Mouse (Mus musculus) MEL (cell line): ENCODE measurements around the gene Zdhhc7. TPM values are rescaled to one million over a fixed set of nuclear protein-coding genes. Genes with fewer than 3 reads are reported as not detected.

ENCODE experiments used
- DNase-seq: peaks from one replicate; pipeline ENCODE4 v3.0.0; 2011; ENCODE audit warnings: low read depth, low spot score
- H3K27ac ChIP-seq: 2 replicates; pipeline ENCODE4 v1.5.1; 2012; ENCODE audit warnings: low read depth, mild to moderate bottlenecking, control low read depth, low read length, moderate library complexity; ENCODE audit not compliant: control insufficient read depth
- H3K27me3 ChIP-seq, 2 experiments: fragments of 150-350 bp in 1 of 2; sonication (generic) in 1 of 2; 2 replicates each; pipeline ENCODE4 v1.6.1; 2012; ENCODE audit warnings: low read length in 2 of 2, mild to moderate bottlenecking in 2 of 2, improper control_type of control experiment in 1 of 2, moderate library complexity in 1 of 2; ENCODE audit not compliant: insufficient read depth in 2 of 2, control insufficient read depth in 1 of 2
- H3K36me3 ChIP-seq, 2 experiments: 2 replicates each; pipeline ENCODE4 v1.6.1; 2012 to 2014; ENCODE audit warnings: low read length in 2 of 2, improper control_type of control experiment in 1 of 2, inconsistent platforms in 1 of 2, mild to moderate bottlenecking in 1 of 2; ENCODE audit not compliant: insufficient read depth in 2 of 2, control insufficient read depth in 1 of 2
- H3K4me1 ChIP-seq, 2 experiments: fragments of 150-350 bp in 1 of 2; sonication (generic) in 1 of 2; 2 replicates each; pipeline ENCODE4 v1.6.1; 2012; ENCODE audit warnings: low read length in 2 of 2, improper control_type of control experiment in 1 of 2, mild to moderate bottlenecking in 1 of 2; ENCODE audit not compliant: insufficient read depth in 2 of 2, control insufficient read depth in 1 of 2
- H3K4me3 ChIP-seq, 2 experiments: fragments of 150-350 bp in 1 of 2; sonication (generic) in 1 of 2; 2 replicates each; pipeline ENCODE4 v1.5.1; 2012; ENCODE audit warnings: low read depth in 2 of 2, low read length in 2 of 2, mild to moderate bottlenecking in 2 of 2, moderate library complexity in 2 of 2, control low read depth in 1 of 2, improper control_type of control experiment in 1 of 2; ENCODE audit not compliant: control insufficient read depth in 1 of 2, insufficient read depth in 1 of 2
- H3K79me2 ChIP-seq: 2 replicates; pipeline ENCODE4 v1.6.1; 2012; ENCODE audit warnings: mild to moderate bottlenecking, low read length, moderate library complexity; ENCODE audit not compliant: control insufficient read depth, poor library complexity, insufficient read depth
- H3K9ac ChIP-seq: 2 replicates; pipeline ENCODE4 v1.6.1; 2012; ENCODE audit warnings: low read depth, mild to moderate bottlenecking, control low read depth, low read length, moderate library complexity; ENCODE audit not compliant: control insufficient read depth, poor library complexity, severe bottlenecking
- H3K9me3 ChIP-seq: fragments of 150-350 bp; sonication (generic); replicated peaks from 2 replicates; pipeline ENCODE4 v1.6.1; 2012; ENCODE audit warnings: mild to moderate bottlenecking, low read length, improper control_type of control experiment, moderate library complexity; ENCODE audit not compliant: insufficient read depth
- BHLHE40 ChIP-seq: IDR thresholded peaks from 2 replicates; pipeline ENCODE4 v1.6.1; 2012; ENCODE audit warnings: low read depth, mild to moderate bottlenecking, inconsistent platforms, low read length, improper control_type of control experiment, borderline replicate concordance
- CHD1 ChIP-seq: IDR thresholded peaks from 2 replicates; pipeline ENCODE4 v1.6.1; 2012; ENCODE audit warnings: low read depth, mild to moderate bottlenecking, inconsistent platforms, low read length, improper control_type of control experiment
- CTCF ChIP-seq, 3 experiments: IDR thresholded peaks in 2 of 3; conservative IDR thresholded peaks in 1 of 3; 2 replicates each; pipeline ENCODE4 v1.5.1; 2011 to 2012; ENCODE audit warnings: low read length in 3 of 3, low read depth in 2 of 3, mild to moderate bottlenecking in 2 of 3, improper control_type of control experiment in 1 of 3, inconsistent platforms in 1 of 3, mixed read lengths in 1 of 3, moderate library complexity in 1 of 3; ENCODE audit not compliant: control insufficient read depth in 1 of 3, insufficient read depth in 1 of 3, poor library complexity in 1 of 3, severe bottlenecking in 1 of 3
- EP300 ChIP-seq, 2 experiments: IDR thresholded peaks; 2 replicates each; pipeline ENCODE4 v1.6.1; 2011; ENCODE audit warnings: improper control_type of control experiment in 2 of 2, low read length in 2 of 2, low read depth in 1 of 2, mild to moderate bottlenecking in 1 of 2
- GABPA ChIP-seq: IDR thresholded peaks from 2 replicates; pipeline ENCODE4 v1.6.1; 2012; ENCODE audit warnings: low read depth, mild to moderate bottlenecking, inconsistent platforms, low read length, improper control_type of control experiment, moderate library complexity
- JUND ChIP-seq: IDR thresholded peaks from 2 replicates; pipeline ENCODE4 v1.6.1; 2011; ENCODE audit warnings: low read depth, mild to moderate bottlenecking, improper control_type of control experiment, low read length
- MAFK ChIP-seq: IDR thresholded peaks from 2 replicates; pipeline ENCODE4 v1.6.1; 2011; ENCODE audit warnings: low read depth, mild to moderate bottlenecking, low read length, improper control_type of control experiment, borderline replicate concordance
- MEF2A ChIP-seq: IDR thresholded peaks from 2 replicates; pipeline ENCODE4 v1.6.1; 2014; ENCODE audit warnings: low read depth, mild to moderate bottlenecking, inconsistent platforms, low read length, improper control_type of control experiment; ENCODE audit not compliant: poor library complexity, insufficient replicate concordance, severe bottlenecking; ENCODE audit errors: extremely low read depth
- MYB ChIP-seq: IDR thresholded peaks from 2 replicates; pipeline ENCODE4 v1.6.1; 2011; ENCODE audit warnings: mild to moderate bottlenecking, low read depth, low read length, improper control_type of control experiment
- MYC ChIP-seq: IDR thresholded peaks from 2 replicates; pipeline ENCODE4 v1.6.1; 2011; ENCODE audit warnings: low read depth, mild to moderate bottlenecking, low read length, improper control_type of control experiment, moderate library complexity
- NRF1 ChIP-seq: IDR thresholded peaks from 2 replicates; pipeline ENCODE4 v1.6.1; 2014; ENCODE audit warnings: low read depth, mild to moderate bottlenecking, inconsistent platforms, low read length, improper control_type of control experiment, moderate library complexity; ENCODE audit not compliant: poor library complexity, insufficient read depth, severe bottlenecking
- POLR2AphosphoS2 ChIP-seq: IDR thresholded peaks from 2 replicates; pipeline ENCODE4 v1.6.1; 2011; ENCODE audit warnings: low read length, improper control_type of control experiment
- RAD21 ChIP-seq: IDR thresholded peaks from 2 replicates; pipeline ENCODE4 v1.6.1; 2011; ENCODE audit warnings: mild to moderate bottlenecking, low read depth, low read length, improper control_type of control experiment
- RCOR1 ChIP-seq: IDR thresholded peaks from 2 replicates; pipeline ENCODE4 v1.6.1; 2012; ENCODE audit warnings: low read depth, mild to moderate bottlenecking, inconsistent platforms, low read length, improper control_type of control experiment
- SIN3A ChIP-seq: IDR thresholded peaks from 2 replicates; pipeline ENCODE4 v1.6.1; 2012; ENCODE audit warnings: low read length, improper control_type of control experiment, inconsistent platforms
- TAL1 ChIP-seq: IDR thresholded peaks from 2 replicates; pipeline ENCODE4 v1.6.1; 2012; ENCODE audit warnings: mild to moderate bottlenecking, inconsistent platforms, low read length, moderate library complexity, mixed read lengths
- TBP ChIP-seq: IDR thresholded peaks from 2 replicates; pipeline ENCODE4 v1.8.0; 2011; ENCODE audit warnings: low read depth, low read length, improper control_type of control experiment
- TCF12 ChIP-seq: IDR thresholded peaks from 2 replicates; pipeline ENCODE4 v1.6.1; 2014; ENCODE audit warnings: low read depth, mild to moderate bottlenecking, inconsistent platforms, low read length, improper control_type of control experiment, moderate library complexity
- ZC3H11A ChIP-seq: IDR thresholded peaks from 2 replicates; pipeline ENCODE4 v1.6.1; 2012; ENCODE audit warnings: low read depth, mild to moderate bottlenecking, inconsistent platforms, low read length, improper control_type of control experiment
- ZMIZ1 ChIP-seq: IDR thresholded peaks from 2 replicates; pipeline ENCODE4 v1.6.1; 2012; ENCODE audit warnings: low read depth, mild to moderate bottlenecking, inconsistent platforms, low read length, improper control_type of control experiment, moderate library complexity
- polyA plus RNA-seq, 2 experiments: library from polyadenylated mRNA; stranded (reverse) in 1 of 2; unstranded in 1 of 2; fragments of >175 nt in 1 of 2; fragments of >200 nt in 1 of 2; gene quantifications; 2 replicates each; pipeline versions ENCODE4 v1.2.1 to v1.2.4; 2012; ENCODE audit warnings: low replicate concordance in 2 of 2, low read depth in 1 of 2; ENCODE audit not compliant: insufficient read length in 2 of 2, insufficient read depth in 1 of 2, missing spikeins in 1 of 2
- total RNA-seq: library from RNA; depleted of rRNA; stranded (reverse); fragments of 300-350 nt; gene quantifications from 2 replicates; pipeline ENCODE4 v1.2.3, GENCODE M21; 2012

The Zdhhc7 gene
- total and polyA plus RNA-seq, 3 experiments: 51.0 to 126 (median 54.4) TPM

- no peak overlapping the region for H3K9ac ChIP-seq
- TF ChIP-seq RAD21: no peak
- TF ChIP-seq TCF12: no peak
- no peak for TF ChIP-seq EP300 (IDR thresholded peaks at IDR 0.05; ENCODE audit: low read depth in 1 of 2, low read length in 2 of 2)
- TF ChIP-seq NRF1: no peak
- TF ChIP-seq BHLHE40: no peak
- no peak for TF ChIP-seq MEF2A
- no peak for TF ChIP-seq POLR2AphosphoS2
- H3K27me3 ChIP-seq: no peaks in the 10 kb centered on the region
- peaks cover 9 to 18% of the 10 kb centered on the region in 2 experiments for H3K4me1 ChIP-seq
- no peak overlapping the region for H3K4me3 ChIP-seq
- no peak overlapping the region for H3K27ac ChIP-seq
- no peak for DNase-seq
- H3K36me3 ChIP-seq: peaks cover 0 to 11% of the 10 kb centered on the region in 2 experiments; a peak in 2 of 4 replicates
- H3K9me3 ChIP-seq: no peaks in the 10 kb centered on the region
- H3K79me2 ChIP-seq: no peaks in the 10 kb centered on the region; the same call in 1 of the 2 replicates
Measured at GRCm38 (mm10) chr8:120109149-120109548, 7.9 kb upstream of the Zdhhc7 start.

- H3K27ac ChIP-seq: no peak overlapping the region
Measured at GRCm38 (mm10) chr8:120104721-120105272, 3.5 kb upstream of the Zdhhc7 start.

GRCm38 (mm10) chr8:120103916-120104315, 2.6 kb upstream of the Zdhhc7 start:
- Histone ChIP-seq H3K9me3 (no peaks in the 10 kb centered on the region), H3K79me2 (peaks cover 28% of the 10 kb centered on the region), H3K27ac (no peak overlapping the region), H3K9ac (no peak overlapping the region), H3K27me3 (no peaks in the 10 kb centered on the region), H3K36me3 (peaks cover 0 to 12% of the 10 kb centered on the region in 2 experiments; a peak in 2 of 4 replicates), H3K4me1 (peaks cover 6 to 12% of the 10 kb centered on the region in 2 experiments; a peak in 2 of 4 replicates), H3K4me3 (no peak overlapping the region)
- no peak for TF ChIP-seq ZMIZ1
- no peak for TF ChIP-seq MAFK
- no peak for TF ChIP-seq RCOR1
- no peak for TF ChIP-seq BHLHE40
- no peak for TF ChIP-seq TAL1
- TF ChIP-seq MEF2A: no peak
- no peak for TF ChIP-seq GABPA
- no peak for TF ChIP-seq CTCF (IDR thresholded peaks at IDR 0.05 in 2 of 3, conservative IDR thresholded peaks at IDR 0.05 in 1 of 3; ENCODE audit: control insufficient read depth in 1 of 3, insufficient read depth in 1 of 3, low read depth in 2 of 3, low read length in 3 of 3, poor library complexity in 1 of 3, severe bottlenecking in 1 of 3)
- TF ChIP-seq NRF1: no peak
- DNase-seq: no peak

More at GRCm38 (mm10) chr8:120104721-120105272, 3.5 kb upstream of the Zdhhc7 start:
- DNase-seq: no peak
- Histone ChIP-seq H3K4me1 (peaks cover 6 to 12% of the 10 kb centered on the region in 2 experiments; a peak in 2 of 4 replicates), H3K36me3 (peaks cover 0 to 12% of the 10 kb centered on the region in 2 experiments; a peak in 2 of 4 replicates), H3K9ac (no peak overlapping the region), H3K4me3 (no peak overlapping the region), H3K79me2 (peaks cover 26% of the 10 kb centered on the region), H3K27me3 (no peaks in the 10 kb centered on the region), H3K9me3 (no peaks in the 10 kb centered on the region)
- TF ChIP-seq MYC (no peak), JUND (no peak), ZC3H11A (no peak), NRF1 (no peak), EP300 (IDR thresholded peaks at IDR 0.05; ENCODE audit: low read depth in 1 of 2, low read length in 2 of 2) (no peak), SIN3A (no peak), CHD1 (no peak), MEF2A (no peak), MAFK (no peak), MYB (no peak), TBP (no peak)
